Comparison of ENCODE assay signal across 13 mouse cellular contexts in genomic region chr1:167387310-167387709, GRCm38 (mm10). TPM values are rescaled to one million over a fixed set of nuclear protein-coding genes. Genes with fewer than 3 reads are reported as not detected.
A peak's percentile ranks its signal among the peaks of the same experiment; 100 is the strongest.
DNase-seq lines count a peak whose midpoint lies in the region; ATAC-seq lines count a peak whose summit lies in the region.
"Had no signal": no experiment of that assay in that cellular context is flagged by ENCODE, and none has a peak within 500 bp of the region (broad histone marks: within the 10 kb centered on the region; RNA-seq: fewer than 3 reads in every experiment).

No protein-coding gene starts in this region.

- peak overlapping the region; percentile 28; the same call in 1 of the 2 replicates for H3K9ac ChIP-seq in heart, embryonic 11.5 days (ENCODE audit: low read depth, low read length)
- H3K9ac ChIP-seq: embryonic facial prominence, embryonic 15.5 days; limb, embryonic 15.5 days had no signal

- DNase-seq in heart, postnatal 10 days = no peak
- peak; percentile 47 to 65 for DNase-seq in urinary bladder, postnatal 36 days (ENCODE audit: low spot score in 2 of 2)
- DNase-seq in urinary bladder, adult 2 months (ENCODE audit: low spot score) = no peak
- peak; percentile 49 to 81 for DNase-seq in kidney, postnatal 36 days
- no peak for DNase-seq in cerebellum, adult 9-11 months
- DNase-seq in layer of hippocampus, adult 8-10 months (ENCODE audit: low spot score in 2 of 2) = no peak
- DNase-seq: cerebellum, postnatal 10 days; layer of hippocampus, adult 9-11 months had no signal

- intact Hi-C loops in heart, postnatal 10 days (cut with DNase I) = no loop called here

- no peaks in the 10 kb centered on the region for H3K36me3 ChIP-seq in heart, embryonic 11.5 days (ENCODE audit: control insufficient read depth, insufficient read depth, low read length)
- H3K36me3 ChIP-seq: embryonic facial prominence, embryonic 15.5 days; limb, embryonic 15.5 days had no signal

- no peaks in the 10 kb centered on the region for H3K27me3 ChIP-seq in heart, embryonic 11.5 days (ENCODE audit: control insufficient read depth, insufficient read depth, low read length)
- H3K27me3 ChIP-seq: embryonic facial prominence, embryonic 15.5 days; limb, embryonic 15.5 days had no signal

- H3K27ac ChIP-seq in heart, embryonic 11.5 days (ENCODE audit: low read depth, low read length) = no peak overlapping the region
- H3K27ac ChIP-seq: embryonic facial prominence, embryonic 15.5 days; limb, embryonic 15.5 days had no signal

- H3K4me2 ChIP-seq in heart, embryonic 11.5 days = no peak overlapping the region; the same call in 1 of the 2 replicates
- H3K4me2 ChIP-seq: embryonic facial prominence, embryonic 15.5 days; limb, embryonic 15.5 days had no signal

- no peak for ATAC-seq in heart, embryonic 11.5 days (replicated peaks; ENCODE audit: insufficient number of reproducible peaks, low FRiP score, low TSS enrichment)
- ATAC-seq in monocyte, adult 5-6 weeks (replicated peaks; ENCODE audit: insufficient number of reproducible peaks, low FRiP score, low TSS enrichment, poor library complexity, severe bottlenecking) = no peak
- ATAC-seq: activated CD4-positive, CD25-positive, alpha-beta regulatory T cell, adult 4 months had no signal

- WGBS in heart, embryonic 11.5 days (ENCODE audit: insufficient replicate concordance) = 57% methylated on average over 2 of the region's 2 CpGs

- no peaks in the 10 kb centered on the region for H3K9me3 ChIP-seq in heart, embryonic 11.5 days (replicated peaks; ENCODE audit: control insufficient read depth, low read length)
- H3K9me3 ChIP-seq: embryonic facial prominence, embryonic 15.5 days; limb, embryonic 15.5 days had no signal

- H3K4me3 ChIP-seq in heart, embryonic 11.5 days (ENCODE audit: low read depth, low read length) = no peak overlapping the region
- H3K4me3 ChIP-seq: embryonic facial prominence, embryonic 15.5 days; limb, embryonic 15.5 days had no signal

- peaks cover 9% of the 10 kb centered on the region; the same call in 1 of the 2 replicates for H3K4me1 ChIP-seq in heart, embryonic 11.5 days (ENCODE audit: control insufficient read depth, insufficient read depth, low read length)

RNA-seq across cellular contexts. Expression of gene Mgst3, which starts 6.3 kb away (rescaled TPM):
- polyA plus RNA-seq in heart, embryonic 11.5 days (2014; fragmentation: Nextera tagmentation; extraction: Ambion mirVana) = 179 and 182 TPM in 2 replicates
- total RNA-seq in heart, postnatal 10 days (2021) = 100 to 1,000 TPM; 191 to 207 TPM
- 265 and 300 TPM in 2 replicates for polyA plus RNA-seq in urinary bladder, adult 2 months (2012; rRNA removed)
- total RNA-seq in monocyte, adult 5-6 weeks (2017) = 0.43 to 3.1 TPM (median 3.0 TPM) in 3 replicates
- 10 to 100 TPM; 67.6 to 74.1 (median 67.9) TPM for total RNA-seq in layer of hippocampus, adult 8-10 months (2022)

RNA-seq across cellular contexts. Expression of gene Aldh9a1, which starts 37.5 kb away (rescaled TPM):
- 35.6 and 35.7 TPM in 2 replicates for polyA plus RNA-seq in heart, embryonic 11.5 days (2014; fragmentation: Nextera tagmentation; extraction: Ambion mirVana)
- total RNA-seq in heart, postnatal 10 days (2021) = 10 to 100 TPM; 29.1 to 34.2 TPM
- polyA plus RNA-seq in urinary bladder, adult 2 months (2012; rRNA removed) = 35.7 and 38.3 TPM in 2 replicates
- 34.4 to 38.5 TPM (median 34.8 TPM) in 3 replicates for total RNA-seq in monocyte, adult 5-6 weeks (2017)
- total RNA-seq in layer of hippocampus, adult 8-10 months (2022) = 10 to 100 TPM; 26.6 to 33.8 (median 32.2) TPM

Comparison
In these comparisons a context has a peak if more than half of its experiments do, and no peak if none do; other contexts are left out.
1. DNase-seq: peak in urinary bladder, postnatal 36 days (2 of 2) and kidney, postnatal 36 days (2 of 2); none in heart, postnatal 10 days (0 of 2), urinary bladder, adult 2 months (single experiment), cerebellum, adult 9-11 months (single experiment) and layer of hippocampus, adult 8-10 months (0 of 2).
2. RNA of gene Mgst3, which starts 6.3 kb away (total RNA-seq): 191 to 207 TPM in heart, postnatal 10 days and 67.6 to 74.1 TPM in layer of hippocampus, adult 8-10 months; 0.43 to 3.1 TPM in monocyte, adult 5-6 weeks; every median in the first group is over 10 times any median in the second.